Mouse (Mus musculus): ENCODE data around the gene Atxn7l3. TPM values are rescaled to one million over a fixed set of nuclear protein-coding genes. Genes with fewer than 3 reads are reported as not detected.
A peak's percentile ranks its signal among the peaks of the same experiment; 100 is the strongest.
"Not testable (repeated sequence)": the region's sequence is repeated elsewhere in the genome, so short reads cannot be mapped to it uniquely, and the experiment has no call there.

Atxn7l3 gene
- polyA plus RNA-seq, 1 experiment, result 38.8 TPM

DNA sequence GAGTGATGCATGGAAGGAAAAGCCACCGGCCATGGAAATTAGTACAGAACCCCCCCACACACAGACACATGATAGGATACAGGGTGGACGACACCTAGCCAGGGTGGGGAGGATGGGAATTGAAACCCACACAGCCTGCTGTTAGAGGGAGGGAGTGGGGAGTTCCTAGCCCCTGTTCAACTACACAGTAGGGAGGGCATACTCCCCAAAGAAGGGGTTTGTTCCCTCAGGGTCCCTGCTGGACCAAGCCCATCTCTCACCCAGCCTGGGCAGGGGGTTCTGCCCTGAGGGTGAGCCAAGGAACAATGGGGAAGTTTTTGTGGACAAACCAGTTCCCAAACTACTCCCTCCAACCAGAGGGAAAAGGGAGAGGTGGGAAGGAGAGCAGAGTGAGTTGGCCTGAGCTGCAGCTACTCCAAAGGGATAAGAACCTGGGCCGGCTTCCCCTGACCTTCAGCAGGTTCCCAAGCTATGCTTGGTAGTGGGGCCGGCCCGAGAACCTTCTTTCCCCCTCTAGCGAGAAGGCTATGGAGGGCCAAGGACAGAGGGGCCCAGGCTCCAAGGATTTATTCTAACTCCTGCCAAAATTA is 6.8 kb downstream of the Atxn7l3 start:
- Histone ChIP-seq H3K4me1 (ENCODE audit: control insufficient read depth, insufficient read depth, low read length) (0 out of 2 replicates have a peak, but pooled peaks cover 4% of the 10 kb centered on the region), H3K4me3 (replicated peaks; ENCODE audit: extremely low read depth, low read depth, low read length) (no peak overlapping the region)
- no peak for TF ChIP-seq POLR2A (IDR thresholded peaks at IDR 0.05; ENCODE audit: borderline replicate concordance, extremely low read depth, low read depth, low read length)
- TF ChIP-seq CTCF (IDR thresholded peaks at IDR 0.05; ENCODE audit: insufficient read depth, low read length), result no peak
- WGBS, result 62% methylated on average over 6 of the region's 6 CpGs
- no peak for DNase-seq

DNA sequence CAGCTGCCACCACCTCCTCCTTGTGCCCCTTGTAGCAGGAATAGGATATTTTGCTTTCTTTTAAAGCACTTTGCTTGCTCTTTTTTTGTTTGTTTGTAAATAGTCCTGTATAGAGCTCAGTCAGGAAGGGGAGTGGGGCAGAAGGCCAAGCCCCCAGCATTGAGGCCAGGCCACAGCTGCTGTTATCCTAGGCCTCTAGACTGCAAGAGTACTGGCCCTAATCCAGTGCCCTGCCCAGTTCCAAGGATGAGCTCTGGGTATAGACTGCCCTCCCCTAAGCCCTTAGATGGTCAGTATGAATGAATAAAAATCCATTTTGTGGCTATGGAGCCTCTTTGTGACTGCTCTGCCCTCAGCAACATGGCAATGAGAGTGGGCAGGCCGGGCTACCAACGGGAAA is 7.5 kb downstream of the Atxn7l3 start:
- WGBS, result 64% methylated on average over 2 of the region's 2 CpGs
- no peak for DNase-seq
- Histone ChIP-seq H3K4me1 (ENCODE audit: control insufficient read depth, insufficient read depth, low read length) (0 out of 2 replicates have a peak, but pooled peaks cover 4% of the 10 kb centered on the region), H3K4me3 (replicated peaks; ENCODE audit: extremely low read depth, low read depth, low read length) (no peak overlapping the region)
- TF ChIP-seq POLR2A (IDR thresholded peaks at IDR 0.05; ENCODE audit: borderline replicate concordance, extremely low read depth, low read depth, low read length) (no peak), CTCF (IDR thresholded peaks at IDR 0.05; ENCODE audit: insufficient read depth, low read length) (no peak)

DNA sequence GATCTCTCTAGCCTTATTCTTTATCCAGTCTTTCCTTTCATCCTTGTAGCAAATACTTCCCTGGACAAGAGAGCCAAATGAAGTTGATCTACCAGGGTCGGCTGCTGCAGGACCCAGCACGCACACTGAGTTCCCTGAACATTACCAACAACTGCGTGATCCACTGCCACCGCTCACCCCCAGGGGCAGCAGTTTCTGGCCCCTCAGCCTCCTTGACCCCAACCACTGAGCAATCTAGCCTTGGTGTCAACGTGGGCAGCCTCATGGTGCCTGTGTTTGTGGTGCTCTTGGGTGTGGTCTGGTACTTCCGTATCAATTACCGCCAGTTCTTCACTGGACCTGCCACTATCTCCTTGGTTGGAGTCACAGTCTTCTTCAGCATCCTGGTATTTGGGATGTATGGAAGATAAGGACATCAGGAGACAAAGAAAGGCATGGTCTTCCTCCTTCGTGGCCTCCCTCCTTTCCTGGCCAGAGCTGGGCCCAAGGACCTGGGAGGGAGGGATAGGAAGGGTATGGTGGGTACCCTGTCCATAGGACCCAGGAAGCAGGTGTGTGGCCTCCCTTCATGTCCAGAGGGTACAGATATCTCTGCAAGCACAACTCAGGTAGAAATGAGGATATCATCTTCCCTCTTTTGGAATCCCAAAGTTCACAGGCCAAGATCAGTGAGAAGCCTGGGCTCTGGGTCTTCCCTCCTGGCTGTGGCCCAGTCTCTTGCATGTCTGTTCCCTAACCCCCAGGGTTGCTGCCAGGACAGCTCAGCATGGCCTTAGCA is 8.2 kb downstream of the Atxn7l3 start:
- 83% methylated on average over 8 of the region's 8 CpGs for WGBS
- H3K4me1 ChIP-seq (ENCODE audit: control insufficient read depth, insufficient read depth, low read length), result 0 out of 2 replicates have a peak, but pooled peaks cover 4% of the 10 kb centered on the region
- TF ChIP-seq CTCF (IDR thresholded peaks at IDR 0.05; ENCODE audit: insufficient read depth, low read length) (no peak), POLR2A (IDR thresholded peaks at IDR 0.05; ENCODE audit: borderline replicate concordance, extremely low read depth, low read depth, low read length) (no peak)
- no peak overlapping the region for H3K4me3 ChIP-seq (replicated peaks; ENCODE audit: extremely low read depth, low read depth, low read length)
- DNase-seq, result no peak

DNA sequence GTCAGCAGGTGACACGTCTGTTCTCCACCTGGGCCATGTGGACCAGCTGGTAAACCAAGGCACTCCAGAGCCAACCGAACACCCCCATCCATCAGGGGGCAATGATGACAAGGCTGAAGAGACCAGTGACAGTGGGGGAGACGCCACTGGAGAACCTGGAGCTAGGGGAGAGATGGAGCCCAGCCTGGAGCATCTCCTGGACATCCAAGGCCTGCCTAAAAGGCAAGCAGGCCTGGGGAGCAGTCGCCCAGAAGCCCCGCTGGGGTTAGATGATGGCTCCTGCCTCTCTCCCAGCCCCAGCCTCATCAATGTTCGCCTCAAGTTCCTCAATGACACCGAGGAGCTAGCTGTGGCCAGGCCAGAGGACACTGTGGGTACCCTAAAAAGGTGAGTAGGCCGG is 8.9 kb downstream of the Atxn7l3 start:
- 90% methylated on average over 8 of the region's 8 CpGs for WGBS
- H3K4me3 ChIP-seq (replicated peaks; ENCODE audit: extremely low read depth, low read depth, low read length), result no peak overlapping the region
- TF ChIP-seq CTCF (IDR thresholded peaks at IDR 0.05; ENCODE audit: insufficient read depth, low read length) (no peak), POLR2A (IDR thresholded peaks at IDR 0.05; ENCODE audit: borderline replicate concordance, extremely low read depth, low read depth, low read length) (no peak)
- no peak for DNase-seq
- 0 out of 2 replicates have a peak, but pooled peaks cover 4% of the 10 kb centered on the region for H3K4me1 ChIP-seq (ENCODE audit: control insufficient read depth, insufficient read depth, low read length)

DNA sequence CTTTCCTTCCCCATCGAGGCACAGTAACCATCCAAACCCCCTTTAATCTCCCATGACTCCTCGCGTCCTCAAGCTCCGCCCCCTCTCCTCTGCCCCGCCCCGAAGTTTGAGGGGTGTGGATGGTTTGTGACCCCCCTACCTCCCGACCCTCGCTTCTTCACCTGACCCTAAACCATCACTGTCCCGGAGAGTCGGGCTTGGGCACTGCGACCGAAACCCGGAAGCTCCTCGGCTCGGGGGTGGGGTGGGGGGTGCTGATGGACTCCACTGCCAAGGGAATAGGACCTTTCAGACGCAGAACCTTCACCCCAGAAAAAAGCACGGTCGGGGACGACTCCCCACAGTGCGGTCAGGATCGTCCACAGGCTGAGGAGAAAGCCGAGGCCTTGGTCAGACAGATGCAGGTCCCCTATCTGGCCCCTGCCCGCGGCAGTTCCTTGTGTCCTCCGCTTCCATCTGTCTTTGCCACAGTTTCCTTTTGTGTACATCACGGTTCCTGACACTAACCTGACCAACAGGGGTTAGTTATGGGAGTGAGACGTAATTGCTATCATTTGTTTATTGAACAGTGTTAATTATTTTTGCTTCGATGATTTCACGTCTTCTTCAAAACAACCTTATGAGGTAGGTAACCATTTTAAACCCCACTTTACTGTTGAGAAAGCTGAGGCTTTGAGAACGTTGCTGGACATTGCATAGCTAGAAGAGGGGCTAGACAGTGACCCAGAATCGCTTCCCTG is 11.2 kb downstream of the Atxn7l3 start:
- TF ChIP-seq POLR2A (IDR thresholded peaks at IDR 0.05; ENCODE audit: borderline replicate concordance, extremely low read depth, low read depth, low read length), result no peak
- Histone ChIP-seq H3K4me3 (replicated peaks; ENCODE audit: extremely low read depth, low read depth, low read length) (peak overlapping the region; percentile 82), H3K4me1 (ENCODE audit: control insufficient read depth, insufficient read depth, low read length) (0 out of 2 replicates have a peak, but pooled peaks cover 4% of the 10 kb centered on the region)
- DNase-seq, result no peak
- WGBS, result 2% methylated on average over 31 of the region's 31 CpGs

DNA sequence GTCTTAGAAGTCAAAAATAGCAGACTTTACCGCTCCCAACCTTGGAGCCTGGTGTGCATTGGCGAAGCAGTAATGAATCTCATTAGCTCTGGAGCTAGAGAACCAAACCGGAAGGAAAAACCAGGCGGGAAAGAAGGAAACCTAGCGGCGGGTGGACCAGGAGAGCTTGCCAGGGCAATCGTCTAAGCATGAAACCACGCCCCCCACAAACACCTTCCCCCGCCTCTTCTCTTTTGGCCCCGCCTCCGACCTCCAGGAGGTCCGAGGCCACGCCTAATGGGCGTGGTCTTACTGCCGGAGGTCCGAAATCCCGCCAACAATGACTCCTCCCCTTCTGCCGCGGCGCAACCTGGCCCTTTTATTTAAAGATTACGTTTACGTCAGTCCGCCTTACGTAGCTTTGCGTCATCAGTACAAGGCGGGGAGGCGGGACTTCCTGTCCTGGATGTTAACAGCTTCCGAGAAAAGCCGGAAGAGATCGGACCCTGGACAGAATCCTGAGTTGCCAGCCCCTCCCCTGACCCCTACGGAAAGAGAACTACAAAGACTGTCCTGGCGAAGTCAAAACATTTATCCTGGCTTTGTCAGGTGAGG is 11.8 kb downstream of the Atxn7l3 start, which contains the start of gene Tmub2:
Gene Tmub2 (plus strand): TSS at position 431 of the 594 bp plus-strand sequence.
- DNase-seq, result peak; percentile 95
- TF ChIP-seq POLR2A (IDR thresholded peaks at IDR 0.05; ENCODE audit: borderline replicate concordance, extremely low read depth, low read depth, low read length), result no peak; the same call in 1 of the 2 replicates
- TF ChIP-seq CTCF (IDR thresholded peaks at IDR 0.05; ENCODE audit: insufficient read depth, low read length), result no peak
- under 1% methylated on average over 32 of the region's 32 CpGs for WGBS
- Histone ChIP-seq H3K4me1 (ENCODE audit: control insufficient read depth, insufficient read depth, low read length) (0 out of 2 replicates have a peak, but pooled peaks cover 4% of the 10 kb centered on the region), H3K4me3 (replicated peaks; ENCODE audit: extremely low read depth, low read depth, low read length) (peak within 1 kb of the TSS; percentile 82)

DNA sequence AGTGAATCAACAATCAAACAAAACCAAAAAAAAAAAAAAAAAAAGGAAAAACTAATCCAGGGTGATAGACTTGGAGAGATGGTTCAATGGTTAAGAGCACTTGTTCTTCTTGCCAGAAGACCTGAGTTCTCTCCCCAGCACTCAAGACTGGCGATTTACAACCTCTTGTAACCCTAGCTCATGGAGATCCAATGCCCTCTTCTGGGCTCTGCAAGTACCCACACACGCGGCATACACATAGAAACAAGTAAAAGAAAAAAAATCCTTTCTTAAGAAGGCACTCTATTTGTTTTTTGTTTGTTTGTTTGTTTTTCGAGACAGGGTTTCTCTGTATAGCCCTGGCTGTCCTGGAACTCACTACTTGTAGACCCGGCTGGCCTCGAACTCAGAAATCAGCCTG is 12.5 kb downstream of the Atxn7l3 start:
- no peak for TF ChIP-seq CTCF (IDR thresholded peaks at IDR 0.05; ENCODE audit: insufficient read depth, low read length)
- no peak for TF ChIP-seq POLR2A (IDR thresholded peaks at IDR 0.05; ENCODE audit: borderline replicate concordance, extremely low read depth, low read depth, low read length)
- Histone ChIP-seq H3K4me3 (replicated peaks; ENCODE audit: extremely low read depth, low read depth, low read length) (no peak overlapping the region), H3K4me1 (ENCODE audit: control insufficient read depth, insufficient read depth, low read length) (0 out of 2 replicates have a peak, but pooled peaks cover 4% of the 10 kb centered on the region)
- DNase-seq, result no peak
- 80% methylated on average over 6 of the region's 6 CpGs for WGBS

DNA sequence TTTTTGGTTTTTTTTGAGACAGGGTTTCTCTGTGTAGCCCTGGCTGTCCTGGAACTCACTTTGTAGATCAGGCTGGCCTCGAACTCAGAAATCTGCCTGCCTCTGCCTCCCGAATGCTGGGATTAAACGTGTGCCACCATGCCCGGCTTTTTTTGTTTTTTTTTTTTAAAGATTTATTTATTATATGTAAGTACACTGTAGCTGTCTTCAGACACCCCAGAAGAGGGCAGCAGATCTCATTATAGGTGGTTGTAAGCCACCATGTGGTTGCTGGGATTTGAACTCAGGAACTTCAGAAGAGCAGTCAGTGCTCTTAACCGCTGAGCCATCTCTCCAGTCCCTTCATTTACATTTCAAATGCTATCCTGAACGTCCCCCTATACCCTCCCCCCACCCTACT is 16.2 kb downstream of the Atxn7l3 start:
- DNase-seq; H3K4me3 ChIP-seq (replicated peaks; ENCODE audit: extremely low read depth, low read depth, low read length); H3K4me1 ChIP-seq (ENCODE audit: control insufficient read depth, insufficient read depth, low read length): not testable (repeated sequence)
- 56% methylated on average over 6 of the region's 6 CpGs for WGBS

DNA sequence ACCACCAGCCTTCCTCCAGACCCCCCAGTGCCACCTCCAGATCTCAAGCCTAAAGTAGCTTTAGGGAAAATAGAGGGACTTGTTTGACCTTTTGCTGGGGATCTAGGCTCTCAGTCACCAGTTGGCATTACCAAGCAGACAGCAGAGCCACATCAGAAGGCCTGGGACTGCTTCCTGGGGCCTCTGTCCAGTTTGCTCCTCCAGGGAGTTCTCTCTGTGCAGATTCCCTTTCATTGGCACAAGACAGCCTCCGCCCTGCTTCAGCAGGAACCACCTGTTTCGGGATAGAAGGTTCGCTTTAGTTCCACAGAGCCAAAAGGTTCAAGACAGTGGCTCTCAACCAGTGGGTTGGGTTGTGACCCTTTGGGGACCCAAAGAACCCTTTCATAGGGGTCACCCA is 16.8 kb downstream of the Atxn7l3 start:
- H3K4me3 ChIP-seq (replicated peaks; ENCODE audit: extremely low read depth, low read depth, low read length), result no peak overlapping the region
- 87% methylated on average over 3 of the region's 3 CpGs for WGBS
- no peak for DNase-seq
- no peak for TF ChIP-seq POLR2A (IDR thresholded peaks at IDR 0.05; ENCODE audit: borderline replicate concordance, extremely low read depth, low read depth, low read length)
- no peak for TF ChIP-seq CTCF (IDR thresholded peaks at IDR 0.05; ENCODE audit: insufficient read depth, low read length)
- H3K4me1 ChIP-seq (ENCODE audit: control insufficient read depth, insufficient read depth, low read length), result 0 out of 2 replicates have a peak, but pooled peaks cover 2% of the 10 kb centered on the region

Data from lung, adult 2 months (tissue).